Mouse (Mus musculus) megakaryocyte progenitor cell, adult 5-6 weeks (primary cell): ENCODE results near the gene Apoc4. TPM values are rescaled to one million over a fixed set of nuclear protein-coding genes. Genes with fewer than 3 reads are reported as not detected.
A peak's percentile ranks its signal among the peaks of the same experiment; 100 is the strongest.

ENCODE experiments used
- ATAC-seq: replicated peaks from 2 replicates; pipeline ENCODE4 v1.8.0; 2016; ENCODE audit warnings: mild to moderate bottlenecking, moderate TSS enrichment, inconsistent platforms; ENCODE audit not compliant: poor library complexity
- total RNA-seq, 2 experiments: library from RNA; stranded (forward) in 1 of 2; stranded (reverse) in 1 of 2; fragments of 157-497, 149-512 nt in 1 of 2; fragments of 200-1000 nt in 1 of 2; gene quantifications; 2 replicates each; pipeline versions ENCODE4 v1.2.3 to v1.2.4; 2015 to 2017

Apoc4 gene
- total RNA-seq, 2 experiments from 2014 or later: not detected

GRCm38 (mm10) chr7:19633197-19633596 is 48.1 kb downstream of the Apoc4 start:
- no peak for ATAC-seq

- ATAC-seq: peak; percentile 38
These were observed 48.6 kb downstream of the Apoc4 start for GRCm38 (mm10) chr7:19632720-19633119.

- no peak for ATAC-seq
These were observed 49.0 kb downstream of the Apoc4 start for GRCm38 (mm10) chr7:19632275-19632674.

GRCm38 (mm10) chr7:19629361-19629734 is 51.9 kb downstream of the Apoc4 start, which contains the start of gene Relb:
TSS of gene Relb (minus strand) at chr7:19629438.
- peak; percentile 17 for ATAC-seq

- ATAC-seq: peak; percentile 76
These were observed 52.5 kb downstream of the Apoc4 start for GRCm38 (mm10) chr7:19628536-19629360.

- no peak for ATAC-seq
These were observed 53.1 kb downstream of the Apoc4 start for GRCm38 (mm10) chr7:19628192-19628535.

Other genes with a start within 250 kb of the Apoc4 start
- gene Mark4, start 222.7 kb downstream of the Apoc4 start, total RNA-seq (2015): 10.3 and 11.0 TPM in 2 replicates
- 4.8 and 6.9 TPM in 2 replicates for gene Mark4, start 222.7 kb downstream of the Apoc4 start, total RNA-seq (2017)
- gene Exoc3l2, start 218.1 kb downstream of the Apoc4 start, total RNA-seq (2015): 0.54 and 0.57 TPM in 2 replicates
- gene Exoc3l2, start 218.1 kb downstream of the Apoc4 start, total RNA-seq (2017): 0.62 and 1.3 TPM in 2 replicates
- 2.9 and 3.3 TPM in 2 replicates for gene Bloc1s3, start 173.1 kb downstream of the Apoc4 start, total RNA-seq (2015)
- gene Bloc1s3, start 173.1 kb downstream of the Apoc4 start, total RNA-seq (2017): 1.3 and 1.5 TPM in 2 replicates
- 55.2 and 58.3 TPM in 2 replicates for gene Trappc6a, start 173.1 kb downstream of the Apoc4 start, total RNA-seq (2015)
- 26.1 and 39.5 TPM in 2 replicates for gene Trappc6a, start 173.1 kb downstream of the Apoc4 start, total RNA-seq (2017)
- not detected in 2 replicates for gene Nkpd1, start 163.6 kb downstream of the Apoc4 start, total RNA-seq (2015)
- 0.17 and 0.34 TPM in 2 replicates for gene Nkpd1, start 163.6 kb downstream of the Apoc4 start, total RNA-seq (2017)
- gene Ppp1r37, start 118.4 kb downstream of the Apoc4 start, total RNA-seq (2015): 11.0 and 11.7 TPM in 2 replicates
- gene Ppp1r37, start 118.4 kb downstream of the Apoc4 start, total RNA-seq (2017): 13.4 and 18.1 TPM in 2 replicates
- 5.9 and 6.8 TPM in 2 replicates for gene Zfp296, start 104.2 kb downstream of the Apoc4 start, total RNA-seq (2015)
- gene Zfp296, start 104.2 kb downstream of the Apoc4 start, total RNA-seq (2017): 2.8 and 4.4 TPM in 2 replicates
- 65.5 and 73.4 TPM in 2 replicates for gene Gemin7, start 103.9 kb downstream of the Apoc4 start, total RNA-seq (2015)
- 33.5 and 36.9 TPM in 2 replicates for gene Gemin7, start 103.9 kb downstream of the Apoc4 start, total RNA-seq (2017)
- 9.6 and 11.7 TPM in 2 replicates for gene Clasrp, start 77.0 kb downstream of the Apoc4 start, total RNA-seq (2015)
- 30.2 and 32.6 TPM in 2 replicates for gene Clasrp, start 77.0 kb downstream of the Apoc4 start, total RNA-seq (2017)
- gene Relb, start 52.0 kb downstream of the Apoc4 start, total RNA-seq (2015): 0.22 TPM in 1 of 2 replicates, not detected in the other
- 0.74 and 2.5 TPM in 2 replicates for gene Relb, start 52.0 kb downstream of the Apoc4 start, total RNA-seq (2017)
- 47.3 and 57.1 TPM in 2 replicates for gene Clptm1, start 16.4 kb downstream of the Apoc4 start, total RNA-seq (2015)
- 25.7 and 30.0 TPM in 2 replicates for gene Clptm1, start 16.4 kb downstream of the Apoc4 start, total RNA-seq (2017)
- gene Apoc2, start 3.5 kb downstream of the Apoc4 start, total RNA-seq (2015): 1.7 and 2.7 TPM in 2 replicates
- 2.2 and 5.2 TPM in 2 replicates for gene Apoc2, start 3.5 kb downstream of the Apoc4 start, total RNA-seq (2017)
- gene Gm44805, start 56 bp downstream of the Apoc4 start, total RNA-seq (2015): not detected in 2 replicates
- gene Gm44805, start 56 bp downstream of the Apoc4 start, total RNA-seq (2017): not detected in 2 replicates
- gene Apoc1, start 11.2 kb upstream of the Apoc4 start, total RNA-seq (2015): 0.79 and 2.0 TPM in 2 replicates
- 1.1 and 6.4 TPM in 2 replicates for gene Apoc1, start 11.2 kb upstream of the Apoc4 start, total RNA-seq (2017)
- gene Apoe, start 17.7 kb upstream of the Apoc4 start, total RNA-seq (2015): 18.7 and 27.5 TPM in 2 replicates
- gene Apoe, start 17.7 kb upstream of the Apoc4 start, total RNA-seq (2017): 110 and 130 TPM in 2 replicates
- 61.5 and 62.2 TPM in 2 replicates for gene Tomm40, start 34.0 kb upstream of the Apoc4 start, total RNA-seq (2015)
- 42.5 and 50.8 TPM in 2 replicates for gene Tomm40, start 34.0 kb upstream of the Apoc4 start, total RNA-seq (2017)
- 0.95 and 2.2 TPM in 2 replicates for gene Nectin2, start 69.0 kb upstream of the Apoc4 start, total RNA-seq (2015)
- gene Nectin2, start 69.0 kb upstream of the Apoc4 start, total RNA-seq (2017): 0.78 and 1.0 TPM in 2 replicates
- not detected in 2 replicates for gene Bcam, start 89.5 kb upstream of the Apoc4 start, total RNA-seq (2015)
- gene Bcam, start 89.5 kb upstream of the Apoc4 start, total RNA-seq (2017): not detected in 2 replicates
- gene Cblc, start 115.3 kb upstream of the Apoc4 start, total RNA-seq (2015): not detected in 2 replicates
- gene Cblc, start 115.3 kb upstream of the Apoc4 start, total RNA-seq (2017): not detected in 2 replicates
- 6.3 and 11.5 TPM in 2 replicates for gene Bcl3, start 141.3 kb upstream of the Apoc4 start, total RNA-seq (2015)
- gene Bcl3, start 141.3 kb upstream of the Apoc4 start, total RNA-seq (2017): 1.6 and 4.6 TPM in 2 replicates
- not detected in 2 replicates for gene Gm19345, start 170.5 kb upstream of the Apoc4 start, total RNA-seq (2015)
- not detected in 2 replicates for gene Gm19345, start 170.5 kb upstream of the Apoc4 start, total RNA-seq (2017)
- not detected in 2 replicates for gene Ceacam16, start 179.8 kb upstream of the Apoc4 start, total RNA-seq (2015)
- not detected in 2 replicates for gene Ceacam16, start 179.8 kb upstream of the Apoc4 start, total RNA-seq (2017)
- not detected in 2 replicates for gene Ceacam19, start 206.5 kb upstream of the Apoc4 start, total RNA-seq (2015)
- 0.03 TPM in 1 of 2 replicates, not detected in the other for gene Ceacam19, start 206.5 kb upstream of the Apoc4 start, total RNA-seq (2017)
- 10.2 and 13.0 TPM in 2 replicates for gene Pvr, start 239.7 kb upstream of the Apoc4 start, total RNA-seq (2015)
- gene Pvr, start 239.7 kb upstream of the Apoc4 start, total RNA-seq (2017): 7.5 and 9.7 TPM in 2 replicates